Mouse (Mus musculus): Measurements from ENCODE around the gene Fam98c.

DNA sequence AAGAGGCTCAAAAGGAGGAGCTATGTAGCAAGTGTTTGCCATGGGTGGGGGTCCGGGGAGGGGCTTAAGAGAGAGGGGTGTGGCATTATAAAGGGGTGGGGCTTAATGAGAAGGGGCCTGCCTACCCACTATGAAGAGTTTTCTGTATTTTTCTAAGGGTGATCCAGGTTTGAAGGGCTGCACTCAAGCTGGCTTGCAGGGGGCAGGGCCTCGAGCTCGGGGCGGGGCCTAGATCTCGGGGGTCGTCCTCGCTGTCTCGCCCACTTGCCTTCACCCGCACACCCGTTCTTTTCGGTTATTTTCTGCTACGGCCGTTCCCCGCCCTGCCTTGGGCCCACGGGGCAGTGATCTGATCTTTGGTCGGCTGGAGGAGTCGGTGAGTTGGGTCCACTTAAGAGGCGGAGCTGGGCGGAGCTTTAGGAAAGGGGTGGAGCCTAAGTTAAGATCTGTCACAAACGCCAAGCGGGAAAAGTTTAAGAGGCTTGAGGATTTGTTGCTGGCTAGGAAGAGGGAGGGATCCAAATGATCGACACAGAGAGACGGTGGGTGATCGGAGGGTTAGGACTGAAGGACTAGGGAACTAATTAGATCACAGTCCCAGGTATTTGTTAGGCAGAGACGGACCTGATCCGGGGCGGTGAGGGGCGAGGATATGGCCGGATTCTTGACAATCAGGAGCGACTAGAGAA lies 14.2 kb upstream of the Fam98c start, which contains the start of the genes Ggn and Spred3:
- no peak for TF ChIP-seq FOSL1 (IDR thresholded peaks at IDR 0.05; ENCODE audit: insufficient read depth, low read length, poor library complexity, severe bottlenecking)
- TF ChIP-seq CTCF (IDR thresholded peaks at IDR 0.05; ENCODE audit: control insufficient read depth, insufficient read depth, insufficient read length): no peak
